Mouse (Mus musculus): Measurements from ENCODE around the gene Spsb4.

DNA sequence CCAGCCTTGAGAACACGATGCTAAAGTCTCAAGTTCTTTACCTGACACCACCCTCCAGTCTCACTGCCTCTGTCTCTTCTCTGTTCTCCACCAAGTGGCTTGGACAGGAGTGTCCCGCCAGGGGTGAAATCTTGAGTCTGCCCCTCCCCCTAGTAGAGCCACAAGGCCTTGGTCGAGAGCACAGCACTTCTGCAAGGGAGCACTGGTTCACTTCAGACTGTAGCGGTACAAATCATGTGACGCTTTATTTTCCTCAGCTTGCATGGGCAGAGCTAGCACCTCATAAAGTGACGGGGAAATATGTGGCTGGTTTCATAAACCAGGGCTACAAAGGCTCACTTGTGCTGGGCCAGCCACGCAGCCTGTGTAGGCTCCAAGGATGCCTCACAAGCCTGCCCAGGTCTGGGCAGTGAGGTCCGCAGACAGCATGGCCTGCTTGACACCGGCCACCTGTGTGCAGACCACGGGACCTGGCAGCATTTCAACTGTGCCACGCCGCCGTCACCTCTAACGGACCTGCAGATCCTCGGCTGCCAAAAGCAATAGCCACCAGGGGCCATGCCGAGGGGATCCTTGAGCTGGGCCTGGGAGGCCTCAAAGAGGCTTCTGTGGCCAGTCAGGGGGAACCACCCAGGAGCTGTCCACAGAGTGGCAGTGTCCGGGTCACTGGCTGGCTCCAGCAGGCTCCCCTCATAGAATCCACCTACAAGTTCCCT, 56.5 kb downstream of the Spsb4 start:
- no peak for TF ChIP-seq CTCF (IDR thresholded peaks at IDR 0.05; ENCODE audit: low read depth)
- no peak for TF ChIP-seq EP300 (IDR thresholded peaks at IDR 0.05; ENCODE audit: low read depth)

Data from heart, postnatal 0 days (tissue).